Mouse (Mus musculus) thymus, adult 18-20 months (tissue): ENCODE results near the gene Akap11.

Source experiments
- DNase-seq, 2 experiments: peaks; one replicate each; pipeline ENCODE4 v3.0.0; 2022; ENCODE audit warnings: mixed read lengths in 2 of 2

The Akap11 gene

GRCm38 (mm10) chr14:78526907-78527306, 9.7 kb downstream of the Akap11 start:
- no peak for DNase-seq

DNA sequence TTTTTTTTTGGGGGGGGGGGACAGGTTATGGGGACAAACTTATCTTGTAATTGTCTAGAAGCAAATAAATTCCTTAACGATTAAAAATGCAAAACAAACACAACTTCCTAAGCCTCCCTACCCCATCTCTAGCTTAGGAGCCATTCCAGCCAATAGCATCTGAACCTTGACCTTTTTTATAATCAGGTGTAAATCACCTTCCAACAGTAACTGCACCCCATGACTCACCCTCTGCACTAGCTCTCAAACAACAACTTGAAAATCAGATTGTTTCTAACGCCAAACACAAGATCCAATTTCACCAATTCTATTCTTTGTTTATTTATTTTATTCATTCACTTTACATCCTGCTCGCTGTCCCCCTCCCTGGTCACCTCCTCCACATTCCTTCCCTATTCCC, 10.1 kb downstream of the Akap11 start:
- no peak for DNase-seq

GRCm38 (mm10) chr14:78525611-78526457, 10.8 kb downstream of the Akap11 start:
- DNase-seq = no peak

DNA sequence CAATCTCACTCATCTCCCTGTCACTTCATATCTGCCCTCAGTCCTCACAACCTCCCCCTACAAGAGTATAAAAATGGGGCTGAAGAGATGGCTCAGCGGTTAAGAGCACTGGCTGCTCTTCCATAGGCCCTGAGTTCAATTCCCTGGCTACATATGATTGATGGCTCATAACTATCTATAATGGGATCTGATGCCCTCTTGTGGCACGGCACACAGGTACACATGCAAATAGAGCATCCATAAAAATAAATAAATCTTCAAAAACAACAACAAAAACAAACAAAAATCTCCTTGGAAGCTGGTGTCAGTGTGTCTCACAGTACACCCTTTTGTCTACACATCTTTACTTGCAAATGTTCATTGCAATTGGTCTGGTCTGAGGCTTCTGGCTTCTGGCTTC, 11.5 kb downstream of the Akap11 start:
- DNase-seq = no peak

DNA sequence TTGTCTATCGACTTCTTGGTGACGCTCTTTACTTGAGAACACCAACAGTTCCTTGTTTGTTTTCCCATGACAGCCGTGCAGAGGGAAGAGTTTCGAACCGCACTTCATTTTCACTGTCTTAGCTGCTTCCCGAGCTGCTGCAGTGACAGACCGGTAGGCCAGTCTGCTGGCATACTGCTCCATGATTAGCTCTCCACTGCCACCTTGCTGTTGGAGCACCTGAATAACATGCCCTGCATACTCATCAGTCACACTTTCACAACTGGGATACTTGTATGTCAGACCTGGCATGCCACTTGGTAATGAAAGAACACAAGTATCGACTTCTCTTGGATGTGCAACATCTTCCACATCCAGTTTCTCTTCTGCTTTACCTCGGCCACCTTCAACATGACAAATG, 25.9 kb downstream of the Akap11 start:
- no peak for DNase-seq

DNA sequence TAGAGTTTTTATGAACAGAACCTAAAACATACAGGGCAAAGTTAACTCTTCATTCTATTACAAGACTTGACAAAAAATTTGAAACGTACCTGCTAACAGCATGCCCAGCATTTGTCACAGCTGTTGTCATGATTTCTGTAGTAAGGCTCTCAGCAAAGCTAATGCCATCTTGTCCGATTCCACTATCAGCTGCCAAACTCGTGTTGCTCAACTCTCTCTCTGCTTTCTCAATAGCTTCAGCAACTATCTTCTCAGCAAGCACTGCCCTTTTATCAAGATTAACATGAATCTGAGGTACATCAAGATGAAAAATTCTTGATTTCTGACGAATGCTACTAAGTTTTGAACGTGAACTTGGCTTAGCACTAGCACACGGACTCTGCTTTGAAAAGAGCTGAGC, 26.8 kb downstream of the Akap11 start:
- DNase-seq = no peak

- no peak for DNase-seq
Observed at GRCm38 (mm10) chr14:78500578-78500977, 36.0 kb downstream of the Akap11 start.

DNA sequence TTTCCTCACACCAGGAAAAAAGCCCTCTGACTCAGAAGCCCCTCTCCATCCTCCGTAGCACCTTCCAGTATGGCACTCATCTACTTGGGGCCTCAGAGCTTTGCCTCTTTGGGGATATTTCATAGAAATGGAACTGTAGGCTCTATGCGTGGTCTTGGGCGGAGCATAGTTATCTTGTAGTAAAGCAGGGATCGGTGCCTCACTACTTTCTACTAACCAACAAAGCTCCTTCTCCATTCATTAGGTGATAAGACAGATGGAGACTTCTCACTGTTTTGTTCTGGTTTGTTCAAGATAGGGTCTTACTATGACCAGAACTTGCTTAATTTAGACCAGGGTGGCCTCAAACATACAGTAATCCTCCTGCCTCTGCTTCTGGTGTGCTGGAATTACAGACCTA, 39.9 kb downstream of the Akap11 start:
- no peak for DNase-seq

DNA sequence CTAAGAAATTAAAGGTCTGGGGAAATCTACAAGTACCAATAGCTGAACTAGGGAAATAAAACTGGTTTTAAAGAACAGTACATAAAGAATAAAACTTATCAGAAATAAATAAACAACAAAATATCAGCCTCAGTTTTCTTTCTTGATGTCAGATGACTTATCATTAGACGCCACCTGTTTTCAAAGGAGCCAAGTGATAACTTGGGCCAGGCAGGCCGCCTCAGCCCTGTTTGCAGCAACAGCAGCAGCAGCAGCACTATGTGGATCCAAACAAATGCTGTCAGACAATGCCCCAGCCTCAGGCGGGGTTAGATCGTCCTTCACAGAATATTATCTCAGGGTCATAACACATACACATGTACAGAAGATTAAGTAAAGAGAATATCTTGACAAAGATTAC, 41.4 kb downstream of the Akap11 start:
- DNase-seq = no peak

- no peak for DNase-seq
Observed at GRCm38 (mm10) chr14:78492602-78493001, 44.0 kb downstream of the Akap11 start.

- DNase-seq = no peak
Observed at GRCm38 (mm10) chr14:78491432-78491831, 45.2 kb downstream of the Akap11 start.

DNA sequence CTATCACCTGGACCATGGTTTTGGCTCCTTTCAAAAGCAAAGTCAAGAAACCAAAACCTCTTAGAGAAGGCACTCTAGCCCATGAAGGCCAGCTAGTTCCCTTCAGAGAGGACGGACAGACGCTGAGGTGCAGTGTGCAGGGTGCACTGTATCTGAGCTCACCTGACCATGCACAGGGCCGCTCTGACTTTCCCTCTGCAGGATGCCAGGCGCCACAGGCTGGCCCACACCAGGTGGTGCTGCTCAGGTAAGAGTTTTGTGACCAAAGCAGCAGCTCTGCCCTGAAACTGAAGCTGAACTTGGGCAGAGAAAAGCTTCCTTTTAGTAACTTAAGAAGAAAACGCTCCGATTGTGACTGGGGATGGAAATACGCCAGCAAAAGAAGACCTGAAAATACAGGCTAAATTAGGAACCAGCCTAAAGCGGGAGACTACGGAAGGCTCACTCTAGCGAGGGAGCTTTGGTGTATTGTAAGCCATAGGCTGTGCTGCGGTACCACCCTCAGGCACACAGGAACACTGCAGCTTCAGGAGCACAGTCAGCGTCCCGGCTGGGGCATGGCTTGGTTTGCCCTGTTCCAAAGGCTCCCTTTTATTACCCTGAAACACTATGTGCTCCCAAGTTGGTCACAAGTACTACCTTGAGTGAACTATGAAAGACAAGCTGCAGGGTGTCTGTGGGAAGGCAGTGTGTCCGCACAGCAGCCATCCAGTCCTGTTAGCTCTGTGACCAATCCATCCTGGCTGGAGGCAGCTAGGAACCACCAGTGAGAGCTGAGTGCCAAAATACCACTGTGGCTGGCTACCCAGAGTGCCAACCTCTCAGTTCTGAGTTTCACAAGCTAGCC, 54.0 kb downstream of the Akap11 start:
- DNase-seq = peak; percentile 16 to 31

DNA sequence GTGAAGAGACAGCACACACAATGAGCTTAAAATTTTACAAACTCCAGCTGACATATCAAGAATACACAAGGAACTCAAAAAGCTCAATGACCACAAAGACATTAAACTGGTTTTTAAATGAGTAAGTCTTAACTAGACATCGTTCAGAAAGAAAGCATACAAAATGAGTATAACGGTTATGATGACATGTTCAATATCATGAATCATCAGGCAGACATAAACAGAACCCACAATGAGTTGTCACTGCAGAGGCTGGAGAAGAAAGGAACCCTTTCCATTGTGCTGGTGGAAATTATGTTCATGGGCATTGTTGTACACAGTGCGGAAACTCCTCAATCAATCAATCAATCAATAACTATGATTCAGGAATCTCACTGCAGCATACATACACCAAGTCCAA, 62.5 kb downstream of the Akap11 start:
- no peak for DNase-seq

GRCm38 (mm10) chr14:78470714-78471113, 65.9 kb downstream of the Akap11 start:
- no peak for DNase-seq

GRCm38 (mm10) chr14:78468991-78469390, 67.6 kb downstream of the Akap11 start:
- no peak for DNase-seq

DNA sequence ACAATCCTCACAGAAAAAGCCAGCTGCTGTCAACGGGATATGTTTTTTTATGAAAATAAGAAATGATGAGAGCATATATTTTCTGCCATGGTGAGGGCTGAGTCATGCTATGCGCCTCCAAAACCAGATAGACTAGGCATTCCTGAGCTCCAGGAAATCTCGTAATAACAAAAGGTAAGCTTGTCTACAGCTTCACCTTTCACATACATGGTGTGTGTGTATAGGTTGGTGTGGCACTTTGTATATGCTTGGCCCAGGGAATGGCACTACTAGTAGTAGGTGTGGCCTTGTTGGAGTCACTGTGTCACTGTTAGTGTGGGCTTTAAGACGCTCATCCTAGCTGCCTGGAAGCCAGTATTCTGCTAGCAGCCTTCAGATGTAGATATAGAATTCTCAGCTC, 68.6 kb downstream of the Akap11 start:
- DNase-seq = no peak

DNA sequence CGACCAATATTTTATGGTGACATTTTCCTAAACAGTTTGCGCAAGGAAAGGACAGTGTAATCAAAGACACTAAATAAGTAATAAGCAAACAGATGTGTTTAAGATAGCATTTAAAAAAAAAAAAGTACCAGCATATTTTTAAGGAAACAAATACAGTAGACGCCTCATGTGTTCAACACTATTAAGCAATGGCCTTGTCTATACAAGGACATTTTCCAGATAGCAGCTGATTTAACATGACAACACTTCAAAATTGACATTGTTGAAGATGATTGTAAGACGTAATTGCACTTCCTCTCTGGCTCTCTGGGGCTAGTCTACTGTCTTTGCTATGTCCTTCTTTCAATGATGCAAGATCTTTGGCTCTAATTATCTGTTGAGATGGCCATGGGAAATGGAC, 72.3 kb downstream of the Akap11 start:
- no peak for DNase-seq

GRCm38 (mm10) chr14:78459121-78459520, 77.5 kb downstream of the Akap11 start:
- no peak for DNase-seq

- DNase-seq = no peak
Observed at GRCm38 (mm10) chr14:78458705-78459104, 77.9 kb downstream of the Akap11 start.

GRCm38 (mm10) chr14:78454970-78455369, 81.6 kb downstream of the Akap11 start:
- DNase-seq = no peak

DNA sequence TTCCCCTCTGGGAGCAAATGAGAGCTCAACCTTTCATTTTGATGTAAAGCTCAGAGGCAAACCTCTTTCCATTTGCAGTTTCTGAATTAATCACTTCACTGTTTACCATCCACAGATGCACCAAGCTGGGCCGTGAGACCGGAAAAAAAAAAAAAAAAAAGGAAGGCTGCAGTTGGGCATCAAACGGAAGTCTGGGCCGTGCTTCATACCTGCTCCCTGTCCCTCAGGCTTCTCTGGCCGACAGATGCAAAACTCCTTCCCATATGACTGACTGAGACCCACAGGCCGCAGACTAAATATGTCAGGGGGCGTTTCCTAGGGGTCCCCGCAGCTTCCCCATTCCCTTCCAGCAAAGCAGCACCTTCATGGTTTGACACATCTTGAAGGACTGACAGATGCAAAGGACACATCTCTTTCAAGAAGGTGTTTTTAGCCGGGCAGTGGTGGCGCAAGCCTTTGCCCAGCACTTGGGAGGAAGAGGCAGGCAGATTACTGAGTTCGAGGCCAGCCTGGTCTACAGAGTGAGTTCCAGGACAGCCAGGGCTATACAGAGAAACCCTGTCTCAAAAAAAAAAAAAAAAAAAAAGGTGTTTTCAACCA, 87.7 kb downstream of the Akap11 start:
- DNase-seq = no peak

GRCm38 (mm10) chr14:78448017-78448416, 88.6 kb downstream of the Akap11 start:
- DNase-seq = no peak

DNA sequence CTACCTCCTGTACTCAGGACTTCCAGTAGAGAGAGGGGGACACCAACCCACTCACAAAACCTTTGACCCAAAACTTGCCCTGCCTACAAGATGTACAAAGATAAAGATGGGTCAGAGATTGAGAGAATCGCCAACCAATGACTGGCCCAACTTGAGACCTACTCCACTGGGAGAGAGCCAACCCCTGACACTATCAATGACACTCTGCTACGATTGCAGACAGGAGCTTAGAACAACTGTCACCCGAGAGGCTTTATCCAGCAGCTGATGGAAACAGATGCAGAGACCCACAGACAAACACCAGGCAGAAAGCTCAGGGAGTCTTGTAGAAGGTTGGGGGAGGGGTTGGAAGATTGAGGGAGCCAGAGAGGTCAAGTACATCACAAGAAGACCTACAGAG, 89.1 kb downstream of the Akap11 start:
- no peak for DNase-seq
